Mouse (Mus musculus): ENCODE measurements around the gene Gnptg. TPM values are rescaled to one million over a fixed set of nuclear protein-coding genes. Genes with fewer than 3 reads are reported as not detected.
A peak's percentile ranks its signal among the peaks of the same experiment; 100 is the strongest.

The Gnptg gene
- polyA plus RNA-seq, 1 experiment from 2014 or later: 36.0 TPM

GRCm38 (mm10) chr17:25274571-25275346 lies 34.8 kb upstream of the Gnptg start, which contains the start of gene Ube2i:
Gene Ube2i (minus strand): TSS chr17:25274622.
- Histone ChIP-seq H3K36me3 (ENCODE audit: control insufficient read depth, insufficient read depth, low read length) (no peaks in the 10 kb centered on the region), H3K27ac (replicated peaks) (peak within 1 kb of the TSS; percentile 99), H3K9me3 (ENCODE audit: control insufficient read depth, low read length) (no peaks in the 10 kb centered on the region), H3K4me1 (replicated peaks; ENCODE audit: control insufficient read depth, insufficient read depth) (peaks cover 8% of the 10 kb centered on the region; the same call in 1 of the 2 replicates), H3K4me2 (replicated peaks; ENCODE audit: low read depth) (peak within 1 kb of the TSS; percentile 95), H3K27me3 (ENCODE audit: control insufficient read depth, insufficient read depth, low read length) (no peaks in the 10 kb centered on the region), H3K9ac (ENCODE audit: low read length) (peak within 1 kb of the TSS; percentile 98), H3K4me3 (ENCODE audit: low read depth, low read length) (peak within 1 kb of the TSS; percentile 95)
- TF ChIP-seq CTCF (IDR thresholded peaks at IDR 0.05; ENCODE audit: low read depth): no peak
- no peak for TF ChIP-seq EP300 (optimal IDR thresholded peaks at IDR 0.05)
- ATAC-seq (ENCODE audit: low FRiP score, low TSS enrichment) (no peak), DNase-seq (ENCODE audit: low spot score) (no peak)
- WGBS: 83% methylated on average over 9 of the region's 9 CpGs

- Histone ChIP-seq H3K4me3 (ENCODE audit: low read depth, low read length) (peak overlapping the region; percentile 95), H3K9me3 (ENCODE audit: control insufficient read depth, low read length) (no peaks in the 10 kb centered on the region), H3K27me3 (ENCODE audit: control insufficient read depth, insufficient read depth, low read length) (no peaks in the 10 kb centered on the region), H3K27ac (replicated peaks) (peak overlapping the region; percentile 99), H3K9ac (ENCODE audit: low read length) (peak overlapping the region; percentile 98), H3K4me1 (replicated peaks; ENCODE audit: control insufficient read depth, insufficient read depth) (peaks cover 8% of the 10 kb centered on the region; the same call in 1 of the 2 replicates), H3K4me2 (replicated peaks; ENCODE audit: low read depth) (peak overlapping the region; percentile 95), H3K36me3 (ENCODE audit: control insufficient read depth, insufficient read depth, low read length) (no peaks in the 10 kb centered on the region)
- under 1% methylated on average over 35 of the region's 45 CpGs for WGBS
- ATAC-seq (ENCODE audit: low FRiP score, low TSS enrichment): peak; percentile 86
- peak; percentile 92 for DNase-seq (ENCODE audit: low spot score)
- TF ChIP-seq CTCF (IDR thresholded peaks at IDR 0.05; ENCODE audit: low read depth) (peak; percentile 85), EP300 (optimal IDR thresholded peaks at IDR 0.05) (peak; percentile 65)
These were observed 34.0 kb upstream of the Gnptg start for GRCm38 (mm10) chr17:25273706-25274501.

- H3K36me3 ChIP-seq (ENCODE audit: control insufficient read depth, insufficient read depth, low read length): no peaks in the 10 kb centered on the region
- no peaks in the 10 kb centered on the region for H3K9me3 ChIP-seq (ENCODE audit: control insufficient read depth, low read length)
- TF ChIP-seq EP300 (optimal IDR thresholded peaks at IDR 0.05) (peak; percentile 78), CTCF (IDR thresholded peaks at IDR 0.05; ENCODE audit: low read depth) (no peak)
- H3K27me3 ChIP-seq (ENCODE audit: control insufficient read depth, insufficient read depth, low read length): no peaks in the 10 kb centered on the region
- H3K9ac ChIP-seq (ENCODE audit: low read length): peak overlapping the region; percentile 98
- ATAC-seq (ENCODE audit: low FRiP score, low TSS enrichment): peak; percentile 91
- whole genome bisulfite sequencing: under 1% methylated on average over 92 of the region's 92 CpGs
- peak overlapping the region; percentile 95 for H3K4me3 ChIP-seq (ENCODE audit: low read depth, low read length)
- H3K4me1 ChIP-seq (replicated peaks; ENCODE audit: control insufficient read depth, insufficient read depth): peaks cover 8% of the 10 kb centered on the region; the same call in 1 of the 2 replicates
- DNase-seq (ENCODE audit: low spot score): peak; percentile 88
- H3K27ac ChIP-seq (replicated peaks): peak overlapping the region; percentile 99
- peak overlapping the region; percentile 95 for H3K4me2 ChIP-seq (replicated peaks; ENCODE audit: low read depth)
These were observed 33.2 kb upstream of the Gnptg start for GRCm38 (mm10) chr17:25272951-25273705.

- Histone ChIP-seq H3K4me1 (replicated peaks; ENCODE audit: control insufficient read depth, insufficient read depth) (peaks cover 8% of the 10 kb centered on the region; the same call in 1 of the 2 replicates), H3K36me3 (ENCODE audit: control insufficient read depth, insufficient read depth, low read length) (peaks cover 5% of the 10 kb centered on the region; the same call in 1 of the 2 replicates), H3K4me3 (ENCODE audit: low read depth, low read length) (peak overlapping the region; percentile 95), H3K9me3 (ENCODE audit: control insufficient read depth, low read length) (no peaks in the 10 kb centered on the region), H3K27me3 (ENCODE audit: control insufficient read depth, insufficient read depth, low read length) (no peaks in the 10 kb centered on the region), H3K27ac (replicated peaks) (peak overlapping the region; percentile 99), H3K4me2 (replicated peaks; ENCODE audit: low read depth) (peak overlapping the region; percentile 95), H3K9ac (ENCODE audit: low read length) (peak overlapping the region; percentile 98)
- TF ChIP-seq EP300 (optimal IDR thresholded peaks at IDR 0.05) (no peak), CTCF (IDR thresholded peaks at IDR 0.05; ENCODE audit: low read depth) (no peak)
- DNase-seq (ENCODE audit: low spot score) (peak; percentile 64), ATAC-seq (ENCODE audit: low FRiP score, low TSS enrichment) (no peak)
- under 1% methylated on average over 10 of the region's 10 CpGs for WGBS
These were observed 32.4 kb upstream of the Gnptg start for GRCm38 (mm10) chr17:25272326-25272725.

GRCm38 (mm10) chr17:25270795-25271335 lies 30.9 kb upstream of the Gnptg start:
- H3K4me2 ChIP-seq (replicated peaks; ENCODE audit: low read depth): peak overlapping the region; percentile 95; the same call in 1 of the 2 replicates
- H3K4me1 ChIP-seq (replicated peaks; ENCODE audit: control insufficient read depth, insufficient read depth): peaks cover 8% of the 10 kb centered on the region; the same call in 1 of the 2 replicates
- H3K9ac ChIP-seq (ENCODE audit: low read length): no peak overlapping the region; the same call in 1 of the 2 replicates
- no peaks in the 10 kb centered on the region for H3K27me3 ChIP-seq (ENCODE audit: control insufficient read depth, insufficient read depth, low read length)
- peaks cover 14% of the 10 kb centered on the region for H3K36me3 ChIP-seq (ENCODE audit: control insufficient read depth, insufficient read depth, low read length)
- ATAC-seq (ENCODE audit: low FRiP score, low TSS enrichment) (no peak), DNase-seq (ENCODE audit: low spot score) (no peak)
- WGBS: 56% methylated on average over 2 of the region's 2 CpGs
- TF ChIP-seq EP300 (optimal IDR thresholded peaks at IDR 0.05): no peak
- TF ChIP-seq CTCF (IDR thresholded peaks at IDR 0.05; ENCODE audit: low read depth): no peak
- H3K27ac ChIP-seq (replicated peaks): no peak overlapping the region
- no peak overlapping the region for H3K4me3 ChIP-seq (ENCODE audit: low read depth, low read length)
- no peaks in the 10 kb centered on the region for H3K9me3 ChIP-seq (ENCODE audit: control insufficient read depth, low read length)

Measured in stomach, postnatal 0 days (tissue).